Mouse (Mus musculus): Measurements from ENCODE around the gene Golim4.

Gene Golim4

DNA sequence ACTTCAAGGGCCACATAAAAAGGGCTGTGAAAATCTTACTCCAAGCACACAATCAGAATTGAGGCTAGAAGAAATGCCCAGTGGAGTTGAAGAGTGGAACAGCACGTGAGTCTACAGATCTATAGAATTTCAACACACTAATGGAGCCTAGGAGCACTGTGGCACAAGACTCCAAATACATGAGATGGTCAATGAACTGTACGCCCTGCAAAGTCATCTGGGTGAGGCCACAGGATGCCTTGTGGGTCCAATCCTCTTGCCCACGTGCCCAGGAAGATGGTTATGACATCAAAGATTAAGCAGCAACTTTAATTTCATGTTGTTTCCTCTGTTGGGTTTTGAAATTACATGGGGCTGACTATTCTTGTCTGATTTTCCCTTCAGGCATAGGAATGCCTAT, 30.4 kb downstream of the Golim4 start:
- in situ Hi-C loops (cut with MboI, MseI), result no loop called here

DNA sequence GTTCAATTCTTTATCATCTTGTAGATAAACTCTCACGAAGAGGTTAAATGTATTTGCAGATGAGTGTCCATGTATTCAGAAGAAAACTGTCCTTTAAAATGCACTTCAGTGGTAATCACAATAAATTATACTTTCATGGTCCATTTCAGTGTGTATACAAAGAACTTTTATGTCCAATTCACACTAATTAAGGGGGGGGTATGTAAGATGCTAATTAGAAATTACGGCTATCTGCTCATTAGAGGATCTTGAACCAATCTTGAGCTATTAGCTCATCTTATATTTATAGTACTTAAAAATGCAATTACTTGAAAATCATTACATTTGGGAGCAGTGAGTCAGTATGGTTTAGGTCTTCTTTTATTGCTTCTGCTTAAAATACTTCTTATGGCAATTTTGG, 31.6 kb downstream of the Golim4 start:
- in situ Hi-C loops (cut with MboI, MseI), result no loop called here

DNA sequence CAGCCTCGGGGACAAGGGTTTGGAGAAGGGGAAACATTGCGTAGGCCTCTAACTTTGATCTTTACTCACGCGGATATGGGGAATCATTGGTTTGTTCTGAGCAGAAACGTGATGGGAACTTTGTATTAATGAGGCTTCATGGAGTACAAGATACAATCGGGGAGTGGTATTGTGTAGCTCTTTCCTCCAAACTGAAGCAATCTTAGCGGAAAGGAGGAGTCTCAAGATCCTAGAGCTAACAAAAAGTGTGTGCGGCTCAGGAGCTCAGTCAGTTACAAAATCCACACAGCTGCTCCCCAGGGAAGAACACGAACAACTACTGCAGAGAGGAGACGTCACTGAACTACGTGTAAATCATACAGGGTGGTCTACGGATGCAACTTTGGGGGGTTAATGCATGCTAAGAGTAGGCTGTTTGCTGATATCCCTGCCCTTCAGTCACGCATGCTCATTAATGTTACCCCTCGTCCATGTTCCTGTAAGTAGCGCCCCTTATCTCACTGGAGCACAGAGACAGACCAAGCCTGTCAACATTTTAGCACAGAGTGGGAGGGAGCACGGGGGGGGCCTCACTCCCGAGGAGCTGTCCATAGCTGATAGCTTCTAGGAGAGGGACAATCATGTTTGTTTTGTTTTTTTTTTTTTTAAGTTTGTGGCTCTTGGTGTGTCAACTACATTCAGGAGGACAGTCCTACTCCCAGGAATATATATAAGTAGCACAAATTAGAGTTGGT, 38.8 kb downstream of the Golim4 start:
- in situ Hi-C loops (cut with MboI, MseI), result loop anchor here in 1 of 2 experiments (5.0 kb wide), 1 partner anchor 39 kb away; the partner anchor contains the start of gene Golim4

DNA sequence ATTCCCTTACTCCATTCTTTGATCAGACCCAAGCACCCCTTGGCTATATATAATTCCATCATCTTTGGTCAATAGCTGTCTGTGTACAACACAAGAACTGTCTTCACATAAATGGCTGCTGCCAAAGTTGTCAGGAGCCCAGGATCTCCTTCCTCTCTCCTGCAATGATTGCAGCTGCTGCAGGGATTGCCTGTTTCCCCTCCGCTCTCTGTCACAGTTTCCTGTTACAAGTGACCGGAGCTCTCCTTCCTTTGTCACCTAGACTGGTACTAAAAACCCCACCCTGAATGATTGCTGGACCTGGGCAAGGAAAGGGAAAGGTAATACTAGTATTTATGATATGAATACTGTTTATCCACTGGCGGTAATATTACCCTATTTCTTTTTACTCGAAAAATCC, 44.0 kb downstream of the Golim4 start:
- in situ Hi-C loops (cut with MboI, MseI), result loop anchor here (5.0 kb wide), 3 partner anchors 40 to 85 kb away; no protein-coding TSS in a partner anchor

DNA sequence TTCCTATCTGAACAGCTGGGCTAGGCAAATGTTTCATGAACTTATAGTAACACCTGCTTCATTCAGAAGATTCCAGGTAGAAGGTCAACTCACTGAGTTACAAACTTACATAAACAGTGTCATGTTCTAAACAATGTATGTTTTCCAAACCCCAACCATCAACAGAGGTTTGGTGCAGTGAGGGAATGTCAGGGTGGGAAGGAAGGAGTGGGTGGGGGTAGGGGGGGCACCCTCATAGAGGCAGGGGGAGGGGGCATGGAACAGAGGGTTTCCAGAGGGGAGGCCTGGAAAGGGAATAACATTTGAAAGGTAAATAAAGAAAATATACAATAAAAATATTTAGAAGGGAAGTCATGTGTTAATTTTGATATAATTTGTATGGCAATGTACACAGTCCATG, 46.0 kb downstream of the Golim4 start:
- in situ Hi-C loops (cut with MboI, MseI), result loop anchor here (5.0 kb wide), 3 partner anchors 42 to 87 kb away; no protein-coding TSS in a partner anchor

DNA sequence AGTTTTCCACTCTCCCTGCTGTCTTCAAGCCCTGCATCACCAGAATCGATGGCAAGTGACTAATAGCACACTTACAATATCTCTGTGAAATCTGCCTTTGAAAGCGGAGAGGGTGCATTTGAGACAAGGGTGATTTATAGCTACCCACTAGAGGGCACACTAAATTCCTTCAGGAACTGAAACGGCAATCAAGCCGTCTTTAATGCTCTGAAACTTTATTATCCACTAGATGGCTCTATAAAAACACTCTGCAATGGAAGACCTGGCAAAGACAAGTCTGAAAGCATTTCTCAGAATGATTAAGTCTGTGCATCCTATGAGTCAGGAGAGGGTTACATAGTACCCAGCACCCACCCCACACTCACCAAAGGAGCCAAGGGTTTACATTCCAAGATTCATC, 46.5 kb downstream of the Golim4 start:
- in situ Hi-C loops (cut with MboI, MseI), result loop anchor here (5.0 kb wide), 3 partner anchors 42 to 87 kb away; no protein-coding TSS in a partner anchor

DNA sequence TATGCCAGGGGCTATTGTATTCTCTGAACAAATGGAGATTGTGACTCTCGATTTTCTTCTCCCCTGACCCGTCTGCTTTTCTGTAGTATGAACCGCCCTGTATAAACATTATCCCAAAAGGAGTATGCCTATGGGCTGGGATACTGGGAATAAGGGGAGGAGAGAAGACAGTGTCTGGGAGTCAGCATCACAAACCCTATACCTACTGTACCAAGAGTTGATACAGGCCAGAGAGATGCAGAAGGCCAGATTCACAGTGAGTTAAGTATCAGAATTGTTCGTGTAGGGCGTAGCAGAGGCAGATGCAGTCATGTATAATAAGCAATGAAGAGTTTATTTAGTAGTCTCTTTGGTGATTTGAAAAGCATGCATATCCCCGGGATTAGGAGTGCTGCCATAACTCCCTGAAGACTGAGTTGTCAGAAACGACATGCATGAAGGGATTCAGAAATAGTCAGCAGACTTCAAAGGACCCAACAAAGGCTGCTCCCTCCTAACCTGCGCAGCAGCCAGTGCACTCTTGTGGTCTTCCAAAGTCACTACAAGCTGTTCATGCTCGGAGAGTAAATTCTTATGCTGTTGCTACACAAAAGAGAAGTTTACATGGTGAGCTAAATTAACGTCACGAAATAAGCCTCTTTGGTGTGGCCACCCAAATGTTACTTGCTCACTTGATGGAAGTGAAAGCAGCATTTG, 54.7 kb downstream of the Golim4 start:
- in situ Hi-C loops (cut with MboI, MseI), result no loop called here

DNA sequence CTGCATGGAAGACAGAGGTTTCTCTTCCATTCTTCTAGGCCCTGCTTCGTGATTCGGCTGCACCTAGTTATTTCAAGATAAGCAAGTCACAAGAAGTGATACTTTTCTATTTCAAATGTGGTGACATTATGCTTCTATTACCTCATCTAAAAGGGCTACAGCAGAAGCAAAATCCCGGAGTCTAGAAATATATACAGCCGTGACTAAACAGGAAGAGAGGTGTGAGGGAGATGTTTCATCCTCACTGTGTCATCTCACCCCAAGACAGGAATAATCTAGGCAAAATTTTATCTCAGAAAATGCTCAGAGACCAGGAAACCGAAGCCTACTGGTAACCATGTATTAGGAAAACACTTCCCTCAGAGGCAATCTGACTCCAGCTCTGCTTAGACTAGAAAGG, 61.7 kb downstream of the Golim4 start:
- in situ Hi-C loops (cut with MboI, MseI), result no loop called here

DNA sequence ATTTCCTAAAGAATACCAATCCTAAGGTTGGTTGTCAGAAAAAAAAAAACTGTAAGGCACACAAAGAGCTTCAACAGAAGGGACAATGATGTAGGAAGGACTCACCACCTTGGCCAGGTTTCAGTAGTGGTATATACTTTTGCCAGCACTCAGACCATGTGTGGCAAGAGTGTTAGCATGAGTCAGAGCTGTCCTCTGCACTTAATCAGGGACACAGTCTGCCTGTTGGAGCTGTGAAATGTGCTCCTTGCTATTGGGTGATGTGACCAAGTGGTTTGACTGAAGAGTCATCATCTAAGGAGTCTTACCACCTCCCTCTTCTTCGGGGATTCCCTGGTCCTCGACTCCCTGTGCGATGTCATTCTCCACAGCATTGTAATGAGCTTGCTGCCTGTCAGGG, 65.2 kb downstream of the Golim4 start:
- in situ Hi-C loops (cut with MboI, MseI), result no loop called here

DNA sequence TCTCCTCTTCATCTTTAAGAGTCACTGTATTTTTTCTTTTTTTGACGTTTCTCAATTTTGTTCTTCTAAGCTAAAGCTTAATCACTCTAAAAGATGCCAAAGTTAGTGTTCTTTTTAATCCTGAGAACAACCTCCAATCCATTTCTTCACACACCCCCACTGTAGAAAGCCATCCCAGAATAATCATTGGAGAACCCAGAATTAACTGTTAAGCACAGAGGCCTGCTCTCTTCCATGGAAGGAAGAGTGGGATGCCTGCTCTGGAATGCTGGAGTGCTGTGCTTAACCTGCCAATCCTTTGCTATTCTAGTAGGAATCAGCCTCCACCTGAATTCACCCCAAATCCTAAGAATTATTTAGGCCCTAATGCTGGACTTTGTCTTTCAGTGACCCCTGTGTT, 67.4 kb downstream of the Golim4 start:
- in situ Hi-C loops (cut with MboI, MseI), result no loop called here

DNA sequence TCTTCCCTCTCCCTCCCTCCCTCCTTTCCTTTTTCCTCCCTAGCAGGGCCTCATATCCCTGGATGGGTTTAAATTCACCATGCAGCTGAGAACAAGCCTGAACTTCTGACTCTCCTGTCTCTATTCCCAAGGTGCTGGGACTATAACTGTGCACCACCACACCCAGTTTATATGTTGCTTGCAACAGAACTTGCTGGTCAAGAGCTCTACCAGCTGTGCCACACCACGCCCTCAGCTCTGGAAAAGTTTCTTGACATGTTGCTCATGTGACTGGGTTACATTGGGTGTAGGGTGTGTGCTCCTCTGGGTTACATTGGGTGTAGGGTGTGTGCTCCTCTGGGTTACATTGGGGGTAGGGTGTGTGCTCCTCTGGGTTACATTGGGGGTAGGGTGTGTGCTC, 75.2 kb downstream of the Golim4 start:
- in situ Hi-C loops (cut with MboI, MseI), result no loop called here

DNA sequence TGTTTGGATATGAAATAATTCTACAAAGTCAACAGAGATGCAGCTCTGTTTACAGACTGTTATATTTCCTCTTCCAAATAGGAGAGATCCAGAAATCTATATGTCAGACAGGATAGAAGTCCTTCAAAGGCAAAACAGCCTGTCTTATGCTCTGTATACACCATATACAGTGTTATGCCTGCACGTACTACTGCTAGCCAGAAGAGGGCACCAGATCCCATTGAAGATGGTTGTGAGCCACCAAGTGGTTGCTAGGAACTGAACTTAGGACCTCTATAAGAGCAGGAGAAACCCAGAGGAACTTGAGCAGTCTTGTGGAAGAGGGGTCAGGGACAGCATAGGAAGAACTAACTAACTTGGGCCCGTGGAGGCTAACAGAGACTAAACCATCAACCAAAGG, 77.5 kb downstream of the Golim4 start:
- in situ Hi-C loops (cut with MboI, MseI), result no loop called here

DNA sequence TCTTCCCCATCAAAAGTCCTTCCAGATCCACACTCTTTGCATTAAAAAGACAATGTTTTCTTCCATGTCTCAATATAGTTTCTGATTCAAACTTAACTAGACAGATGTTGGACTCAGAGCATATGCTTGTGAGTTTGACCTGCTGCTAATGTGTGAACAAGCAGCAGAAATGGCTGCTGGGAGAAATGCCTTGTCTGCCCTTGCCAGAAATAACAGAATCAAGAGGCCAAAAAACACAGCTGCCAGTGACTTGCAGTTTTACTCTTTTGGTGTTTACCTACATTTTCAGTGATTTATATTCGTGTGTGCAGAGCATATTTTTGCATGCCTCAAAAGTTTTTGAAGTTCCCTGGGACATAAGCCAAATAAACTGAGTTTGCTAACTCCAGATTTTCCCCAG, 87.9 kb downstream of the Golim4 start:
- in situ Hi-C loops (cut with MboI, MseI), result loop anchor here in 1 of 2 experiments (25.0 kb wide), 1 partner anchor 657 kb away; no protein-coding TSS in a partner anchor

DNA sequence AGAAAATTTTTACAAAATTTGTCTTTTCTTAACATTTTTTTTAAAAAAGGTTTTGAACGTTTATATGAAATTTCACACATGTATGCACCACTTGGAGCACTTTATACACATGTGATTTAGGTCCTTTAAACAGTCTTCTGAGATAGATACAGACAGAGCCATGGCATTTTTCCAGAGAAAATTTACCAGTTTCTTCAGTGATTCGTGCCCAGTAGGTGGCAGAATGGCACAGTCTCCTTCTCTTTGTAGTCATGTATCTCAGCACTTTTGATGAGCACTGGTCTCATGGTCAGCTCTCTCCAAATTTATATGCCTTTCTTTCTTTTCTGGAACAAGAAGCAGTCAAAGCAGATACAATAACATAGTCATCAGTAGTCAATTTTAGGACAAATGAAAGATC, 92.5 kb downstream of the Golim4 start:
- in situ Hi-C loops (cut with MboI, MseI), result loop anchor here in 1 of 2 experiments (25.0 kb wide), 1 partner anchor 652 kb away; no protein-coding TSS in a partner anchor

DNA sequence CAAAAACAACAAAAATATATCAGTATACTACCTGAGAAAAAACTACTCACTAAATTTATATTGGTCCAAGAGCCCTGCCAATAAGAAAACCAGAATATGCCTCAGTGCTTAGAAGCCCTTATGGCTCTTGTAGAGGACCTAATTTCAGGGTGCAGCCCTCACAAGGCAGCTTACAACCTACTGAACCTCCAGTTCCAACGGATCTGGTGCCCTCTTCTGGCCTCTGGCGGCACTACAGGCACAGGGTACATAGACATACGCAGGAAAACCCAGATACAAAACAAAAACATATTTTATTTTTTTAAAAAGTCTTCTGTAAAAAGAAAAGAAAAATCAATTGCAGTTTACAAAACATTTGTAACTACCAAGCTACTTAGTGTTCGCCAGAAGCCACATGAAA, 95.1 kb downstream of the Golim4 start:
- in situ Hi-C loops (cut with MboI, MseI), result loop anchor here in 1 of 2 experiments (25.0 kb wide), 1 partner anchor 649 kb away; no protein-coding TSS in a partner anchor

DNA sequence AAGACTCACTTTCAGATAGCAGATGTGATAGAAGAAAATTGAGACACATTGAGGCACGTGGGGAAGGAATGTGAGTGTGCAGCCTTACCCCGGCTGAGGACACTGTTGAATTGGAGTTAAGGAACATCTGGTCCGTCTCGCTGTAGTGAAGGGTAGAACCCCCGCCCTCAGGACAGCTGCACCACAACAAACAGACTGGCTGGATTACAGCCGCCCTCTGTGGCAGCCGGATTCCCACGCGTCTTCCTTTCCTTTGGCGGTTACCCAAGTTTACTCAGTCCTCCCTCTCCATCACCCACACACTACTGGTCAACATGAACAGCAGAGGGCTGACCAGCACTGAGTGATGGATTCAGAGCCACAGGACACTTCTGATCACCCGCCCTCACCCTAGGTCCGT, 96.0 kb downstream of the Golim4 start:
- in situ Hi-C loops (cut with MboI, MseI), result loop anchor here in 1 of 2 experiments (25.0 kb wide), 1 partner anchor 648 kb away; no protein-coding TSS in a partner anchor

DNA sequence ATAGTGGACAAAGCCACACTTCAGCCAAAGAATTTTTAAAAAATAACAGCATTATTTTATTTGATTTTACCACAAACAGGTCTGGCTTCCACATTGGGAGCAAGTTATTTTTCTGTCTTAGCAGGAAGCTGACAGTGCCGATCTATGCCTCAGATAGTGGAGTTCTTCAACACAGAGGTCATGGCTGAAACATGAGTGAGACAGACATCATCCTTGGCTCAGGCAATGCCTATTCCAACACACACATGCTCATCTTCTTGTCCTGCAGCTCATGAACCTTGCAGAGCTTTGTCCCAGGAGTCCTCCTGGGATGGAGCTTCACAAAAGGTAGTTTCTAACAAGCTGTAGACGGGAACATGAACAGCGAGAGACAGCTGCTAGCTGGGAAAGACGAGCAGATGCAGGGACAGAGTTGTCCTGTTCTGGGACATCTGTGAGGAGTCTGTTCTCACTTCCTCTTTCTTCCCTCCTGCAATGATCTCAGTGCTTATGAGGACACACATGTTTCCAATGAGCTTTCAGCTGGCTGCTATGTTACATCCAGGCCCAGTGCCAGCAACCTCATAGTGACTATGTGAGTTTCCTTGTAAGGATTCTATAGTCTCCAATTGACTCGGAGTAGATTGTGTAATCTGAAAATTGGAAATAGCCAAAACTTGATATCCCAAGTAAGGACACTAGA, 121.3 kb downstream of the Golim4 start:
- in situ Hi-C loops (cut with MboI, MseI), result no loop called here

DNA sequence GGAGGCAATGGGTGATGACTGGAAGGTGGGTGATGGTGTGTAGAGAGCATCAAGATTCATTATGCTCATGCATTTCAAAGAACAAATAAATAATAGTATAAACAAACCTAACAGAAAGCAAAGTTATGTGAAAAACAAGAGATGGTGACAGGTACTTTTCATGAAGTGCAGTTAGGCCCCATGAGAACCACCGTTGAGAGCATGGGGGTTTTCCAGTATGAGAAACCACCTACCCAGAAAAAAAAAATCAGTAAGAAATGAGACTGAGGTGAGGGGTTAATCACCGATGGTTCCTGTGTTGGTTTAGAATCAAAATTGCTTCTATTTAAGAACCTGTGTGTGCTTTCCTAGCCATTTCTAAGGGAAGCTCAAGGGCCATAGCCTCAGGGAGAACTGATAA, 121.9 kb downstream of the Golim4 start:
- in situ Hi-C loops (cut with MboI, MseI), result no loop called here
